Mouse (Mus musculus) thymus, postnatal 25 days (tissue): ENCODE results near the gene Gjc1.

Source experiments
- DNase-seq: peaks from one replicate; pipeline ENCODE4 v3.0.0; 2022

The Gjc1 gene

DNA sequence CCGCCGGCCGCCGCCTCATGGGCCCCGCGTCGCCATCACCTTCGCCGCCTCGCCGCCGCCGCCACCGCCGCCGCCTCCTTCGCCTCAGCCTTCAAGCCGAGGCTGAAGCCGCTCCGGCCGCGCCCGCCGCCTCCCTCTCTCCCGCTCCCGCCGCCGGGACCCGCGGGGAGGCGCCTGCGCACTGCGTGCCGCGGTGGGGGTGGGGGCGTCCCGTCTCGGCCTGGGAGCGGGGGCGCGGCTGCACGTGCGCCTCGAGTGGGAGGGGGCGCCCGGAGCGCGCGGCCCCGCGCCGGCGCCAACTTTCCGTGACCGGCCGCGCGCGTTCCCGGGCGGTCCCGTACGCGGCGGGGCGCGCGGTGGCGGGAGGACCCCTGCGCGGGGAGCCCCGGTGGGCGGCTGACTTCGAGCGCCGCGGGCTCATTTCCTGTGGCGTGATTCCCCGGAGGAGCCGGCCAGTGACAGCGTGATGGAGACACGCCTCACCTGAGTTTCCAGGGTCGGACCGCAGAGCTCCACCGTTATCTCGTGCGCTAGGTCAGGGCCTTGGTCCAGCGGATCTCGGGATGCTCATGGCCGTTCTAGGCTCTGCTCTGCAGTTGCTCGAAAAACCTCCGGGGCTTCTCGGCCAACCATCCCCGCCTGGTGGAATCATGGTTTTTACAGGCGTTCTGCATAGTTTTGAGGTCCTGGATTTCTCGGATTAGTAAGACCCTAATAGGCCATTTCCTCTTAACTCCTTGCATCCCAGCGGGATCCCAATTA lies at the start of gene Gjc1:
Gene Gjc1, minus strand, starts transcription at position 680 of the 762 bp plus-strand sequence.
- DNase-seq, result peak; percentile 40

GRCm38 (mm10) chr11:102864272-102864671 lies 44.8 kb upstream of the Gjc1 start:
- DNase-seq, result peak; percentile 52

DNA sequence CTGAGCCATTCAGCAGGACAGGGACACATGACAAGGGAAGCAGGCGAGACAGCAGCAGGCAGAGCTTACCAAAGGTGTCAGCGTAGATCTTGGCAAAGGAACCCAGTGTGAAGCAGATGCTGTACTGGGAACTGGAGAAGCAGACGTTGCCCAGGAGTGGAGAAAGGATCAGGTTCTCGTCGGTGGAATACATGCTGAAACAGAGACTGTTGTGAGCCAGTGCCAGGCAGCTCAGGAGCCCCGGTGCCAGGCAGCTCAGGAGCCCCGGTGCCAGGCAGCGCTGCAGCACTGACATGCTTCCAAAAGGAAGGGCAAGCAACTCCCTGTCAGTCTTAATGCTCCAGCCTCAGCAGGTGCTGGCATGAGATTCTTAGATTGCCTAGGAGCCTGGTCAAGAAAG lies 40.4 kb upstream of the Gjc1 start:
- no peak for DNase-seq

DNA sequence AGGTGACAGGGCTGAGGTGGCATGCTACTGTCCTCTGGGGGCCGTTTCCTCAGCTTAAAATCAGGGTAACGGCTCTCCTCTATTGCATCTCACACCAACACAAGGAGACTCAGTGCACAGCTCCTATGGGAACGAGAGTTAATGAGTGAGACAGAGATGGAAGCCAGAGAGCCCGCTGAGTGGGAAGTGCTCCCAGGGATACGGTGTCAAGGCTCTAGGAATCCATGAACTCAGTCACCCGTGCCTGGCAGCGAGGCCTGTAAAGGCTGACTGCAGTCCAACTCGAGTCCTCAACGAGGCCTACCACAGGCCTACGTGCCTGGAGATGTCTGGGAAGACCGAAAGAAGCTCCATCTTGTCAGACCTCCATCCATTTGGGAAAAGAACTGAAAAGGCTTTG lies 39.5 kb upstream of the Gjc1 start:
- DNase-seq, result no peak

- DNase-seq, result no peak
Measured at GRCm38 (mm10) chr11:102855941-102856340, 36.4 kb upstream of the Gjc1 start.

DNA sequence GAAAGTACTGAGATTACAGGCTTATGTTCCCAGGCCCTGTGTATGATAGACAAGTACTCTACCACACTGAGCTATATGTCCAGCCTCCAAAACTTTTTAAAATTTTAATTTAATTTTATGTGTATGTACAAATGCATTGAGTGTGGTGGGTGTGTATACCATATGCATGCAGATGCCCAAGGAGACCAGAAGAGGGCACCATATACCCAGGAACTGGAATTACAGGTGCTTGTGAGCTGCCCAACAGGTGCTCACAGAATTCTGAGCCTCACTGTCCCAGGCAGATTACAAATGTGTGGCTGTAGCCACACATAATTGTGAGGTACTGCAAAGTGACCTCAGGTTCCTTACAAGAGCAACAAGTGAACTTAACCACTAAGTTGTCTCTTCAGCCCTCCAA lies 34.3 kb upstream of the Gjc1 start:
- DNase-seq, result no peak

DNA sequence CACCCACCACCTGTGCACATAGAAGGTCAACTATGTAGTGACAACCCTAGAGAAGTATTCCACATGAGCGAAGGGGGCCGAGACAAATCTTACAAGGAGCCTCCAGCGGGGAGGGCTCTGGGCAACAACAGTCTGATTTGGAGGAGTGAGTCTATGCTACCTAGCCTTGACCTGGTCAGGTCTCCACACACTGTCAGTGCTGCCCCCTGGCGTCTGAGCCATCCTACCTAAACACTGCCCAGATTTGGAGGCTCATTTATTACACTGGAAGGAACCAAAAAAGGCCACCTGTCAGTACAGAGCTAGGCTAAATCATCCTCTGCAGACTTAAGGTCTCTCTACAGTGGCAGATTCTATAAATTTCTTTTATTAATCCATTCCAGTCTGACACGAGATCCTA lies 32.4 kb upstream of the Gjc1 start:
- DNase-seq, result peak; percentile 49

GRCm38 (mm10) chr11:102845926-102846325 lies 26.4 kb upstream of the Gjc1 start:
- no peak for DNase-seq

DNA sequence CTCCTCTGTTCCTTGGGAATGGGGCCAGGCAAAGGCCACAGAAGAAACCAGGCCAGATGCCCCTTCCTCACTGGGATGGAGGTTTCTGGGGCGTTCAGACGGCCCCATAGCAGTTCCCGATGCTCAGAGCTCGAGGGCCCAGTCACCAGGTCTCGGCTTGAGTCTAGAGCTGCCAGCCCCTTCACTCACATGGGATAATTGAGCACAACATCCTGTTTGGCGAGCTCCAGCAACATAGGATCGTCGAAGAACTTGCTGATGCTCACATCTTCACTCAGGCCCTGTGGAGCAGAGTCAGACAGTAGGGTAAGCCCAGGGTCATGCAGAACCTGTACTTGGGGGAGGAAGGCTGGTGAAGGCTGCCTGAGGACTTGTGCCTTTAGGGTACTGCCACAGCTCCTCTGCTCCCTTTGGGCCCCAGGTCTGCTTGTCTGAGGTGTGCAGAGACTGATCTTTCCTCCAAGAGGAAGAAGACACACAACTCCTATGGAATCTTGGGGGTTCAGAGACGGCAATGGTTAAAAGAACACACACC lies 19.2 kb upstream of the Gjc1 start:
- no peak for DNase-seq

DNA sequence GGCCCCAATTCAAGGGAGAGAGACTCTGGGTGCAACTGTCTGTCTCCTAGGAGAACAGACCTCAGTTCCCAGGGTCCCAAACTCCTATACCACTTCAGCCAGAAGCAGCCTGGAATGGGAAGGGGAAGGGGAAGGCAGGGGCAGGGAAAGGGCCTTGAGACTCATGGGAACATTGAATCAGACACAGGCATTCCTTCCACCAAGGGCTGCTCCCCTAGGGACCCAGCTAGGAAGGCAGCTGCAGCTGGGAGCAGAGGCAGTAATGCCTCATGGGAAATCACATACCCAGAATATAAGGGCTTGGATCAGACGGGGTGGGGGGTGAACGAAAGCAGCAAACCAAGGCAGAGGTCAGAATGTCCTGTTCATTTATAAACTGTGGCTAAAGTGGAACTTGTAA lies 18.6 kb upstream of the Gjc1 start:
- no peak for DNase-seq

DNA sequence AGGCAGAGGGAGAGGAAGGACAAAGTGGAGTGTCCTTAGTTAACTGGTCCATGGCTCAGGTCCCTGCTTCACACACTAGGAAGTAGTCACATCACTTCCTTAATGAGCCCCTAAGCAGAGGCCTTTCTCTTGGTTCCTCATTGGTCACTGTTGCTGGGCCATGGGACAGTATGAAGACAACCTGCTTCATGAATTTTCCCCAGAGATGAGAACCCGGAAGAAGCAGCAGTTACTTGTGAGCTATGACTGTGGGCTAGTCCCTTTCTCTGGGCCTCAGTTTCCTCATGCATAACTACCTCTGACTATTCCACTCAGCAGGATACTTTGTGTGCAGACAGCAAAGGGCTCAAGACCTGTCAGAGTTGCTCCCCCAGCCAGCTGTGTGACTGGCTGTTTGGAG lies 17.9 kb upstream of the Gjc1 start:
- DNase-seq, result no peak

DNA sequence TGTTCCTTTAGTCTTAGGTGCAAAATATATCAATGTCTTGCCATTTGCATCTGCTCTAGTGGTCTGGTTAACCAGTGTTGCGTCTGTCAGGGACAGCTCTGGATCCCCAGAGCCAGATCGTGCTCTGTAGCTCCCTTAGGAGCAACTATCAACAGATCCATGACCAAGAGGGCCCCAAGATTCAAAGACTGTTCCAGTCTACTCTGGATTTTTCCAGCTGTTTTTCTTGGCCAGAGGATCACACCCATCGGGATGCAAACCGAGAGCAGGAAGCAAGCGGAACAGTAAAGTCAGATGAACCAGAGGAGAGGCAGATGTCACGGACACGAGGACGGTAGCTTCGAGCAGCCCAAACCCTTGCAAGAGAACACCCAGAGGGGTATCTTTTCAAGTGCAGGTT lies 16.6 kb upstream of the Gjc1 start:
- DNase-seq, result no peak

DNA sequence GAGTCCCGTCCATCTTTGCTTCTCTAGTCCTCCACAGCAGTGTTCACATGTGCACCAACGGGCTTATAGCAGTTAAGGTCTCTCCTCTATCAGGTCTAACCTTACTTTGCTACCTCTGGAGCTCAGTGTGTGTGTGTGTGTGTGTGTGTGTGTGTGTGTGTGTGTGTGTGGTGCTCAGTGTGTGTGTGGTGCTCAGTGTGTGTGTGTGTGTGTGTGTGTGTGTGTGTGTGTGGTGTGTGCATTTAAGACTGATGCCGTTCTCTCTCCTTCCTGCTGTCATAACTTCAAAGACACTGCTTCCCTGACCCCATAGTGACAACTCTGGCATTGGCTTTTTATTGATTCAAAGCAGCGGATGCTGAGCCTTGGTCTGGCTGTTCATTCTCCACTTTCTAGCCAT lies 16.0 kb upstream of the Gjc1 start, which contains the start of gene Higd1b:
Gene Higd1b, plus strand, starts transcription at position 301 of the 400 bp plus-strand sequence.
- DNase-seq, result no peak

- no peak for DNase-seq
Measured at GRCm38 (mm10) chr11:102834219-102834618, 14.7 kb upstream of the Gjc1 start.

DNA sequence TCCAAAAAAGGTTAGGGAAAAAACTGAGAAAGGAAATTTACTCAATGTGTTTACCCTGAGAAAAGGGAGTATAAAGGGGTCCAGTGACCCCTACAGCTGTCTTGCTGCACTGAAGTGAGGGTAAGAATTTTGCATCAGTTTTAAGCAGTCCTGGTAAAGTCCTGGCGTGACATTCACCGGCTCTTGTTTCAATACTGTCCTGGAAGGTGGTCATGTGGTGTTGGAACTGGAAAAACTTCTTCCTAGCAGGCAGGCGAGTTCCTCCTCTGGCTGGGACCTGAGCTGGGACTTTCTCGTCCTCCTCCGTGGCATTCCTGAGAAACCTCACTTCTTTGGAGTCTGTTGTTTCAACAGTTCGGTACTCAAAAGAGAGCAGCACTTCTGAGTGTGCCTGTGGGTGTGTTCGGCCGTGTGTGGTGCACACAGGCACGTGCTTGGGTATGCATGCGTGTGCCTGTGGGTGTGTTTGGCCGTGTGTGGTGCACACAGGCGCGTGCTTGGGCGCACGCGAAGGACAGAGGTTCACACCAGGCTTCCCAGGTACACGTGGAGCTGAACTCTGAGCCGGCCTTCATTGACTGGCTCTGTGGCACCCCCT lies 13.3 kb upstream of the Gjc1 start:
- no peak for DNase-seq

DNA sequence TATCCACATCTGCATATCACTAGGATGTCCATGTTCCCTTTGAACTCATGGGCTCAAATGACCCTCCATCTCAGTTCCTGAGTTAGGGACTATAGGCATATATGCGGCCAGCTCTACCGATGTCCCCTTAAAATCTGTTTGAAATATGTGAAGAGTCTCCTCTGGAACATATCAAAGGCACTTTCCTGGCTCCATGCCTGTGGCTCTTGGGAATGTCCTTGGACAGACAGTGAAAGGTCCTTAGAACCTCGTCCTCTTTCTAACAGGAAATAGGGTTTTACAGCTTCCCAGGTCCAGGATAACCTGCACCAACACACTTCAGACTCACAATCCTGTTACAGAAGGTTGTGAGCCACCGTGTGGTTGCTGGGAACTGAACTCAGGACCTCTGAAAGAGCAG lies 10.8 kb upstream of the Gjc1 start:
- no peak for DNase-seq

DNA sequence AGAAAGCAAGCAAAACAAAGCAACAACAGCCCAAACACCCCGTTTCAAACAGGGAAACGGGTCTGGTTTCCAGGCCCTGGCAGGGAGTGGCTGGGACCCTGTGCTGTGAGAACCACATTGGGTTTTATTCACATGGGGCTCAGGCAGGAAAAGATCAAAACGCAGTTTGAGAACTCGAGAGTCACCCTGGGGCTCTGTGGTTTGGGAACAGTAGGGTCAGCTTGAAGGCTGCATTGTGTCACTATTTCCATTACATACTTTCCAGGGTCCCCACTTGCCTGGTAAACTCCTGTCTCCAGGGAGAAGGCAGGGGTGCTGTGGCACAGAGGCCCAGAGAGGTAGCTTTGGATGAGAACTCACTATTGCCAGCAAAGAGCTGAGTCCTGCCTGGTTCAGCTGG lies 7.6 kb upstream of the Gjc1 start:
- DNase-seq, result no peak

- DNase-seq, result no peak
Measured at GRCm38 (mm10) chr11:102826476-102826875, 7.0 kb upstream of the Gjc1 start.

DNA sequence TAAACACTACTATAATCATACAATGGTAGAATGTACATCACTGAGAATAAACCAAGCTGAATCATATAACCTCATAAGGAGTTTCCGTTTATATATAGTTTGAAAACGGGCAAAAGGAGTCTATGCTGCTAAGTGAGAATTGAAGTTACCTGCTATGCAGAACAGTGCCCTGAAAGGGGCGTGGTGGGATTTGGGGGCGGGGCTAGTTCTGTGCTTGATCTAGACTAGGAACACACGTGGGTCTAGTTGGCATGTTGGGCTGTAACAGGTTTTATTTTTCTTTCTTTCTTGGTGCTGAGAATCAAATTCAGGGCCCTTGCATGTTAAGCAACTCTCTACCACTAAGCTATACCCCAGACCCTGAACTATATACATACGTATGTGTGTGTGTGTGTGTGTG lies 1.7 kb upstream of the Gjc1 start:
- peak; percentile 10 for DNase-seq

- DNase-seq, result peak; percentile 3
Measured at GRCm38 (mm10) chr11:102820432-102820831, 932 bp upstream of the Gjc1 start.

GRCm38 (mm10) chr11:102819783-102820385 lies 384 bp upstream of the Gjc1 start:
- no peak for DNase-seq

DNA sequence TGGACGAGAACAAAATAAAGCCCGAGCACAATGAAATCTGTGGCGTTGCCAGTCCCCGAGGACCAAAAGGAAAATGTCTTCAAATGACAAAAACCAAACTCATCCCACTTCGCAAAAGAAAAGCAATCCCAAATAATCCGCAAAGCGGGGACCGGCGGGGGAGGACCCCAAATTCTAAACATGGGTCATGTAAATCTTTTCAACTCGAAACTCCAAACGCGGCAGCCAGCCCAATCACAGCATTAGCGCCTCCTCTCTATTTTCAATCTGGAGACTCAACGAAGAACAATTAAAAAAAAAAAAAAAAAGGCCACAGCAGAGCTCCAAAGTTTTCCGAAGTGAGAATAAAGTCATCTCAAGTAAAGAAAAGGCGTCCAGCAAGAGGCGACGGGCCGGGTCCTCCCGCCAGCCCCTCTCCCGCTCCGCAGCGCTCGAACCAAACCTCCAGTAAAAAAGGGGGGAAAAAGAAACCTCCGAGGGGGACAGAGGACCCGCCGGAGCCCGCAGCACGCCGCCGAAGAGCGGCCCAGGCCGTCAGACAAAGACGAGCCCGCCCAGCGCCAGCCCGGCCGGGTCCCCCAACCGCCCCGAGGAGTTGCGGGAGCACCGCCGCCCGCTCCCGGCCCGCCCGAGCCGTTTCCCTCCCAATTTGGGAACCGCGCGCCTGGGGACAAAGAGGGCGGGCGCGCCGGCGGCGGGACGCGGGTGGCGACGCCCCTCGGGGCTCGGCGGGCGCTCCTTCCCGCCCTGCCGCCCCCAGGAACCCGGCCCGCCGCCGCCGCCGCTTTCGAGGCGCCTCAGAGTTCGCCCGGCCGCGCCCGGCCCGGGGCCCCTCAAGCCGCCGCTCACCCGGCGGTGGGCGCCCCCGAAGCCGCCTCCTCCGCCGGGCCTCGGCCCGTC lies 1.1 kb downstream of the Gjc1 start:
- DNase-seq, result peak; percentile 19

DNA sequence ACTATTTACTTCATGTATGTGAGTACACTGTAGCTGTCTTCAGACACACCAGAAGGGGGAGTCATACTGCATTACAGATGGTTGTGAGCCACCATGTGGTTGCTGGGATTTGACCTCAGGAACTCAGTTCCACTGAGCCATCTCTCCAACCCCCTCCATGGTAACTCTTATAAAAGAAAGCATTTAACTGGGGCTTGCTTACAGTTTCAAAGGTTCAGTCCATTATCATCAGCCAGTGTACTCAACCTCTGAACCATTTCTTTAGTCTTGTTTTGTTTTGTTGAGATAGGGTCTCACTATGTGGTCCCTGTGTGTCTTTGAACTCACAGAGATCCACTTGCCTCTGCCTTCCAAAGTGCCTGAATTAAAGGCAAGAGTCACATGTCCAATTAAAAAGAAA lies 4.6 kb downstream of the Gjc1 start:
- DNase-seq, result no peak
